Mouse (Mus musculus) embryonic facial prominence, embryonic 11.5 days (tissue): ENCODE measurements around the gene Slc35c1. TPM values are rescaled to one million over a fixed set of nuclear protein-coding genes. Genes with fewer than 3 reads are reported as not detected.

Experiments used
- ATAC-seq: fragments of 200-750 bp; cut with Nextera tagmentation; replicated peaks from 2 replicates; pipeline ENCODE4 v1.8.0; 2017; ENCODE audit warnings: low read depth; ENCODE audit not compliant: insufficient number of reproducible peaks, low FRiP score, low TSS enrichment
- DNase-seq: peaks from one replicate; pipeline ENCODE4 v3.0.0-alpha.2; 2015; ENCODE audit warnings: low spot score
- H3K27ac ChIP-seq: fragments of 300-500 bp; sonication (generic); replicated peaks from 2 replicates; pipeline ENCODE4 v1.5.1; 2014; ENCODE audit warnings: mild to moderate bottlenecking, low read depth, low read length, control low read depth
- H3K27me3 ChIP-seq: fragments of 300-500 bp; sonication (generic); 2 replicates; pipeline ENCODE4 v1.6.1; 2014; ENCODE audit warnings: mild to moderate bottlenecking, low read length, moderate library complexity, mixed read lengths; ENCODE audit not compliant: control insufficient read depth, insufficient read depth
- H3K36me3 ChIP-seq: fragments of 300-500 bp; sonication (generic); replicated peaks from 2 replicates; pipeline ENCODE4 v1.6.1; 2014; ENCODE audit warnings: low read depth, mild to moderate bottlenecking, low read length, moderate library complexity, mixed read lengths; ENCODE audit not compliant: control insufficient read depth, insufficient read depth
- H3K4me1 ChIP-seq: fragments of 300-500 bp; sonication (generic); 2 replicates; pipeline ENCODE4 v1.6.1; 2014; ENCODE audit warnings: low read length, mixed read lengths; ENCODE audit not compliant: control insufficient read depth, insufficient read depth
- H3K4me2 ChIP-seq: fragments of 300-500 bp; sonication (generic); 2 replicates; pipeline ENCODE4 v1.6.1; 2014; ENCODE audit warnings: low read depth, mild to moderate bottlenecking, control low read depth, low read length, moderate library complexity
- H3K4me3 ChIP-seq: fragments of 300-500 bp; sonication (generic); 2 replicates; pipeline ENCODE4 v1.5.1; 2014; ENCODE audit warnings: low read depth, low read length, control low read depth
- H3K9ac ChIP-seq: fragments of 300-500 bp; sonication (generic); replicated peaks from 2 replicates; pipeline ENCODE4 v1.6.1; 2014; ENCODE audit warnings: mild to moderate bottlenecking, control low read depth, low read length
- H3K9me3 ChIP-seq: fragments of 300-500 bp; sonication (generic); replicated peaks from 2 replicates; pipeline ENCODE4 v1.6.1; 2016; ENCODE audit warnings: mild to moderate bottlenecking, low read length, inconsistent platforms, mixed read lengths; ENCODE audit not compliant: control insufficient read depth
- WGBS: fragments of 180-500 bp; shearing (Covaris S2); extraction: QIAGEN DNeasy Blood & Tissue Kit; methylation state at CpG from one replicate; pipeline ENCODE4 v1.1.7; 2014; 5-methylcytosine and 5-hydroxymethylcytosine counted together
- polyA plus RNA-seq: library from polyadenylated mRNA; unstranded; fragments of >200 nt; fragmentation: Nextera tagmentation; extraction: Ambion mirVana; gene quantifications from 2 replicates; pipeline ENCODE4 v1.2.1, GENCODE M21; 2014

The Slc35c1 gene
- polyA plus RNA-seq: 6.1 and 8.5 TPM in 2 replicates

- H3K4me1 ChIP-seq: peaks cover 6% of the 10 kb centered on the region; the same call in 1 of the 2 replicates
- peak within 1 kb of the TSS; percentile 80 for H3K4me3 ChIP-seq
- peak within 1 kb of the TSS; percentile 91 for H3K4me2 ChIP-seq
- H3K27me3 ChIP-seq: peaks cover 10% of the 10 kb centered on the region
- DNase-seq (no peak), ATAC-seq (peak; percentile 15; the same call in 1 of the 2 replicates)
- no peaks in the 10 kb centered on the region for H3K36me3 ChIP-seq
- 2% methylated on average over 34 of the region's 34 CpGs for WGBS
- H3K9me3 ChIP-seq: no peaks in the 10 kb centered on the region
- peak within 1 kb of the TSS; percentile 66 for H3K9ac ChIP-seq
- H3K27ac ChIP-seq: no peak within 1 kb of the TSS
Observed at GRCm38 (mm10) chr2:92459921-92460707, at the start of gene Slc35c1. Gene Slc35c1, minus strand, starts transcription at chr2:92460538.

DNA sequence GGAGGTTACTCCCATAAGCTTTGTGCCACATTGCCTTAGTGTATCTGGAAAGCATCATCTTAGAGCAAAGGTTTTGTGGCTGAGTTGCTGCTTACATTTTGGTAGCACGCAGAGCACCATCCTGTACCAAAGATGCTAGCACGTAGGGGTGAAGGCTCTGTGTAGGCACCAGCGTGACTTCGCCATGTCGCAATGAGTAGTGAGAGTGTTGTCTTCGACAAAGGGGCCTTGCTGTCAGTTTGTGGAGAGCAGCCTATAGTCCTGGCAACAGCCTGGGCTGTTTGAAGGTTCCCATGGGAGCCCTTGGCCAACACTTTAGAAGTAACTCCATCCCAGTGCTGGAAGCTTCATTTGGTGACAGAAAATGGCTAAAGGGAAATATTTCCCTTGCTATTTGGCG lies 45.0 kb upstream of the Slc35c1 start:
- Histone ChIP-seq H3K4me3 (no peak overlapping the region), H3K27me3 (no peaks in the 10 kb centered on the region), H3K9me3 (no peaks in the 10 kb centered on the region), H3K4me1 (no peaks in the 10 kb centered on the region), H3K36me3 (no peaks in the 10 kb centered on the region), H3K9ac (no peak overlapping the region), H3K27ac (no peak overlapping the region), H3K4me2 (no peak overlapping the region)
- 93% methylated on average over 7 of the region's 7 CpGs for WGBS
- ATAC-seq (no peak), DNase-seq (no peak)

DNA sequence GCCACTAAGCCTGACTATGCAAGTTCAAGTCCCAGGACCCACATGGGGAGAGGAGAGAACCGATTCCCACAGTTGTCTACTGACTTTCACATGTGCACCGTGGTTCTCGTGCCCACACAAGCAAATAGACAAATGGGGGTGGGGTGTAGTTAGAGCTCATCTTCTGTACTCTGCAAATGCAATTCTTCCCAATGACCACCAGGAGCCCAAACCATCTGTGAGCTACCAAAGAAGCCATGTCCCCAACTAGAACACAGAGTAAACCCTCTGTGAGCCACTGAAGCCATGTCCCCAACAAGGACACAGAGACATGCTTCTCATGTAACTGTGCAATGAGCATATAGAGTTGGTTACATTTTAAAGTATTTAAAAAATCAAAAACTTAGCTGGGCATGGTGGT lies 43.1 kb upstream of the Slc35c1 start:
- Histone ChIP-seq H3K27ac (no peak overlapping the region), H3K9ac (no peak overlapping the region), H3K36me3 (no peaks in the 10 kb centered on the region), H3K4me3 (no peak overlapping the region), H3K4me2 (no peak overlapping the region), H3K9me3 (no peaks in the 10 kb centered on the region), H3K27me3 (no peaks in the 10 kb centered on the region), H3K4me1 (no peaks in the 10 kb centered on the region)
- DNase-seq (no peak), ATAC-seq (no peak)
- WGBS: 82% methylated on average over 3 of the region's 3 CpGs

DNA sequence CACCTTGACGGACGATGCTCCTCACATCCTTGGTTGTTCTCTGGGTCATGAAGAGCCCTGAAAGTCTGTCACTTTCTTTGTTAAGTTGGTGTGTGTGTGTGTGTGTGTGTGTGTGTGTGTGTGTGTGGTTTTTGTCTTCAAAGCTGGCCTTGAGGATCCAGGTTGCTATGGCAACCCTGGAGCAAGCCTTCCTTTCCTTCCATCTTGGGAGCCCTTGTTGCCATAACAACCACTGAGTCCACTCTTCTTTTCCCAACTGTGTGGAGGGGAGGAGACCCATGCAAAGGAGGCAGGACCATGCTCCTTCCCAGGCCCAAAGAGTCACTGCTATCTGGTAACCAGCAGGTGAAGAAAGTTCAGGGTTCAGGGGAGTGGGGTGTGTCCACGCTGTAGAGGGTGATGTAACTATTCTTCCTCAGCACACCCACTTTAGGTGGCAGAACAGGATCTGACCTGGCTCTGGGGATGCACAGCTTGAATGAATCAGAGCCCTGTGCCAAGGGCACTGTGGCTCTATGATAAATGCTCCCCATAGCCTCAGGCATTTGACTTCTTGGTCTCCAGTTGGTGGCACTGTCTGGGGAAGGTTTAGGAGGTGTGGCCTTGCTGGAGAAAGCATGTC lies 39.5 kb upstream of the Slc35c1 start:
- Histone ChIP-seq H3K4me1 (no peaks in the 10 kb centered on the region), H3K9ac (no peak overlapping the region), H3K9me3 (no peaks in the 10 kb centered on the region), H3K4me2 (no peak overlapping the region), H3K27ac (no peak overlapping the region), H3K4me3 (no peak overlapping the region), H3K36me3 (no peaks in the 10 kb centered on the region), H3K27me3 (no peaks in the 10 kb centered on the region)
- 75% methylated on average over 3 of the region's 3 CpGs for WGBS
- ATAC-seq: peak; percentile 73; the same call in 1 of the 2 replicates
- DNase-seq: peak; percentile 73

DNA sequence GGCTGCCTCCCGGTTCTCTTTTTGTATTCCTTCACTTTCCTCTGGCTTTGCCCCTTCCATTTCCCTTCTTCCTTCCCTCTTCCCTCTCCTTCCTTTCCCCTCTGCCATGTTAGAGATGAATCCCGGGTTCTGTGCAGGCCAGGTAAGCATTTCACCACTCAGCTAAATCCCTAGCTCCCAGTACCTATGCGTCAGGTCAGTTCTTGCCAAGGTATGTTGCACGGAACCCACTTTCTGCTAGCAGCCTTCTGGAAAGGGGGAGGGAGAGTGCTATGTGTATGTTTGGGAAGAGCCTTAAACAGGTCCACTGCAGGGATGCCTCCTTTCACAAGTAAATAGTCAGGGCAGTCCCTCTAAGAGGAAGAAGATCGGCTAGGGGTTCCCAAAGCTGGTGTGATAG lies 36.8 kb upstream of the Slc35c1 start:
- Histone ChIP-seq H3K4me2 (no peak overlapping the region), H3K4me3 (no peak overlapping the region), H3K4me1 (no peaks in the 10 kb centered on the region), H3K9ac (no peak overlapping the region), H3K27ac (no peak overlapping the region), H3K27me3 (no peaks in the 10 kb centered on the region), H3K9me3 (no peaks in the 10 kb centered on the region), H3K36me3 (no peaks in the 10 kb centered on the region)
- no peak for ATAC-seq
- 67% methylated on average over 5 of the region's 5 CpGs for WGBS
- no peak for DNase-seq

GRCm38 (mm10) chr2:92496681-92497080 lies 36.3 kb upstream of the Slc35c1 start:
- no peaks in the 10 kb centered on the region for H3K27me3 ChIP-seq
- H3K4me2 ChIP-seq: no peak overlapping the region
- no peaks in the 10 kb centered on the region for H3K9me3 ChIP-seq
- no peak overlapping the region for H3K27ac ChIP-seq
- no peak overlapping the region; the same call in 1 of the 2 replicates for H3K9ac ChIP-seq
- WGBS: 35% methylated on average over 10 of the region's 10 CpGs
- DNase-seq (no peak), ATAC-seq (no peak)
- H3K4me3 ChIP-seq: no peak overlapping the region
- no peaks in the 10 kb centered on the region for H3K4me1 ChIP-seq
- H3K36me3 ChIP-seq: no peaks in the 10 kb centered on the region

- Histone ChIP-seq H3K4me1 (no peaks in the 10 kb centered on the region), H3K36me3 (no peaks in the 10 kb centered on the region), H3K9me3 (no peaks in the 10 kb centered on the region), H3K27ac (no peak overlapping the region), H3K9ac (no peak overlapping the region), H3K27me3 (no peaks in the 10 kb centered on the region), H3K4me2 (no peak overlapping the region), H3K4me3 (no peak overlapping the region)
- no peak for DNase-seq
- no peak for ATAC-seq
- 87% methylated on average over 3 of the region's 3 CpGs for WGBS
Observed at GRCm38 (mm10) chr2:92494956-92495355, 34.6 kb upstream of the Slc35c1 start.

- DNase-seq (no peak), ATAC-seq (no peak)
Observed at GRCm38 (mm10) chr2:92494423-92494822, 34.1 kb upstream of the Slc35c1 start.

More at GRCm38 (mm10) chr2:92494423-92494822, 34.1 kb upstream of the Slc35c1 start:
- no peaks in the 10 kb centered on the region for H3K27me3 ChIP-seq
- no peak overlapping the region for H3K4me2 ChIP-seq
- 36% methylated on average over 8 of the region's 8 CpGs for WGBS
- no peaks in the 10 kb centered on the region for H3K4me1 ChIP-seq
- no peak overlapping the region for H3K4me3 ChIP-seq
- no peaks in the 10 kb centered on the region for H3K36me3 ChIP-seq
- H3K27ac ChIP-seq: no peak overlapping the region
- no peaks in the 10 kb centered on the region for H3K9me3 ChIP-seq
- H3K9ac ChIP-seq: no peak overlapping the region
